Mouse (Mus musculus): ENCODE data around the gene Prim1. TPM values are rescaled to one million over a fixed set of nuclear protein-coding genes. Genes with fewer than 3 reads are reported as not detected.
"Not testable (repeated sequence)": the region's sequence is repeated elsewhere in the genome, so short reads cannot be mapped to it uniquely, and the experiment has no call there.

The Prim1 gene
- polyA plus RNA-seq, 1 experiment from 2014 or later = 109 TPM

DNA sequence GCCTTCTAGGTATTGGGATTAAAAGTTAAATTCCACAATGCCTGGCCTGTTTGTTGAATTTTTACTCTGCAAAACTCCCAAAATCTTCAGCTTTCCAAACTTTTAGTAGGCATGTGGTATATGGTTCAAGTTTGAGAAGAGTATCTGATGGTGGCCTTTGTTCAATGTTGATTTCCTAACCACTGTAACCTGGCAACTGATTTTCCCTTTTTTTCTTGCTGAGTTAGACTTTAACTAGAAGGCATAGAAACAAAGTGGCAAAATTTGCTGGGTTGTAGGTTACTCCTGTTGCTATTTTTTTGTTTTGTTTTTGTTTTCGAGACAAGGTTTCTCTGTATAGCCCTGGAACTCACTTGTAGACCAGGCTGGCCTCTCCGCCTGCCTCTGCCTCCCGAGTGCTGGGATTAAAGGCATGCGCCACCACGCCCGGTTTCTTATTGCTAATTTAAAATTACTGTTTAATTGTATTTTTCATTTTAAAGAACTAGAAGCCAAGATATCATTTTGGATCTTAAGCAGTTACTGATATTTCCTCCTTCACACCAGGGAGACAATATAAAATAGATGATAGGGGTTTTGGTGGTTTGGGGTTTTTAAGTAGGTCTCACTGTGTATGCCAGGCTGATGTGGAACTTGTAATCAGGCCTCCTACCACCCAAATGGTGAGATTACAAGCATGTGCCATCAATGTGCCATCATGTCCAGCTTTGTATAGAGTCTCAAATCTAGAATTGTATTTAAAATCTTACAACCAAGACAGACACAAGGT, 47.4 kb downstream of the Prim1 start:
- H3K27me3 ChIP-seq (ENCODE audit: low read depth, poor library complexity, severe bottlenecking) = no peaks in the 10 kb centered on the region
- H3K4me1 ChIP-seq = peaks cover 27% of the 10 kb centered on the region
- no peak for DNase-seq (ENCODE audit: low spot score)
- H3K36me3 ChIP-seq = peaks cover 66% of the 10 kb centered on the region
- H3K4me3 ChIP-seq = no peak overlapping the region
- 98% methylated on average over 6 of the region's 6 CpGs for WGBS
- H3K9me3 ChIP-seq (replicated peaks) = no peaks in the 10 kb centered on the region
- no peak overlapping the region for H3K27ac ChIP-seq

DNA sequence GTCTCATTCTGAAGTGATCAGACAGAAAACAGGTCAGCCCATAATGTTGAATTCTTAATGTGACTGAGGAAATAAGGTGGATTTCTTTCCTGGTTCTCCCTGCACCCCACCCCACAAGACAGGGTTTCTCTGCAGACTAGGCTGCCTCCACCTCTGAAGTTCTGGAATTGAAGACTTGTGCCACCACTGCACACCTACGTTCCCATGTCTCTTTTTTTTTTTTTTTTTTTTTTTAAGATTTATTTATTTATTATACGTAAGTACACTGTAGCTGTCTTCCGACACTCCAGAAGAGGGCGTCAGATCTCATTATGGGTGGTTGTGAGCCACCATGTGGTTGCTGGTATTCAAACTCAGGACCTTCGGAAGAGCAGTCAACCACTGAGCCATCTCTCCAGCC, 51.1 kb downstream of the Prim1 start:
- no peak overlapping the region for H3K27ac ChIP-seq
- no peak for DNase-seq (ENCODE audit: low spot score)
- H3K4me1 ChIP-seq = peaks cover 5% of the 10 kb centered on the region; the same call in 1 of the 2 replicates
- no peak overlapping the region for H3K4me3 ChIP-seq
- no peaks in the 10 kb centered on the region for H3K27me3 ChIP-seq (ENCODE audit: low read depth, poor library complexity, severe bottlenecking)
- H3K9me3 ChIP-seq (replicated peaks) = no peaks in the 10 kb centered on the region
- 89% methylated on average over 5 of the region's 5 CpGs for WGBS
- H3K36me3 ChIP-seq = peaks cover 96% of the 10 kb centered on the region

DNA sequence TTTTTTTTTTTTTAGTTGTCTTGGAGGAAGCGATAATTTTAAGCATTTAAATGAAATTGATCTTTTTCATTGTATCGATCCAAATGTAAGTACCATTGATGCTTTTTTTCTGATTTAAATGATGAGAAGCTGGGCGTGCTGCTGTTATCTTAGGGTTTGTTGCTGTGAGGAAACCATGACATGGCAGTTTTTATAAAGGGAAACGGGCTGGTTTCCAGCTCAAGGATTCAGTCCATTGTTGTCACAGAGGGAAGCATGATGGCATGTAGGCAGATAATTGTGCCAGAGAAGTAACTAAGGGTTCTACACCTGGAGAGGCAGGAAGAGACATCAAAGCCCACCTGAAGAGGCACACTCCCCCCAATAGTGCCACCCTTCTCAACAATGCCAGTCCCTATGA, 54.2 kb downstream of the Prim1 start:
- DNase-seq (ENCODE audit: low spot score) = no peak
- no peak overlapping the region for H3K4me3 ChIP-seq
- peaks cover 96% of the 10 kb centered on the region for H3K36me3 ChIP-seq
- 90% methylated on average over 4 of the region's 4 CpGs for WGBS
- no peaks in the 10 kb centered on the region for H3K9me3 ChIP-seq (replicated peaks)
- H3K27ac ChIP-seq = no peak overlapping the region
- H3K4me1 ChIP-seq = no peaks in the 10 kb centered on the region
- H3K27me3 ChIP-seq (ENCODE audit: low read depth, poor library complexity, severe bottlenecking) = no peaks in the 10 kb centered on the region

DNA sequence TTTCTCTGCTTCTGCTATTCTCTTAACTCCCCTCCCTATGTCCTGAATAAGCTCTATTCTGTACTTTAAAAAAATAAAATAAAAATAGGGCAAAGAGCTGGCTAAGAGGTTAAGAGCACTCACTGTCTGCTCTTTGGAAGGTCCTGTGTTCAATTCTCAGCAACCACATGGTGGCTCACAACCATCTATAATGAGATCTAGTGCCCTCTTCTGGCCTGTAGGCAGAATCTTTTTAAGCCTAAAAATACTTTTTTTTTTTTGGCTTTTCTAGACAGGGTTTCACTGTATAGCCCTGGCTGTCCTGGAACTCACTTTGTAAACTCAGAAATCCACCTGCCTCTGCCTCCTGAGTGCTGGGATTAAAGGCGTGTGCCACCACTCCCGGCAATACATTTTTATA, 55.5 kb downstream of the Prim1 start:
- DNase-seq (ENCODE audit: low spot score); H3K4me1 ChIP-seq; H3K4me3 ChIP-seq; H3K27ac ChIP-seq; H3K27me3 ChIP-seq (ENCODE audit: low read depth, poor library complexity, severe bottlenecking); H3K9me3 ChIP-seq (replicated peaks): not testable (repeated sequence)
- H3K36me3 ChIP-seq = peaks cover 95% of the 10 kb centered on the region
- WGBS = 98% methylated on average over 2 of the region's 2 CpGs

DNA sequence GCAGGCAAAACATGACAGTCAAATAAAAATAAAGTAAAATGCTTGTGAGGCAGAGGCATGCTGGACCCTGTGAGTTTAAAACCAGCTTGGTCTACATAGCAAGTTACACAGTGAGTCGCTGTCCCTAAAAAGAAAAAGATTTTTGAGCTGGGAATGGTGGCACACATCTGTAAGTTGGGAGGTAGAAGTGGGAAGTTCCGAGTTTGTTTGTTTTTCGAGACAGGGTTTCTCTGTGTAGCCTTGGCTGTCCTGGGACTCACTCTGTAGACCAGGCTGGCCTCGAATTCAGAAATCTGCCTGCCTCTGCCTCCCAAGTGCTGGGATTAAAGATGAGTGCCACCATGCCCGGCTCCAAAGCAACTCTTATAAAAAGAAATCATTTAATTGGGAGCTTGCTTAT, 63.3 kb downstream of the Prim1 start:
- not testable (repeated sequence) for H3K9me3 ChIP-seq (replicated peaks); H3K27ac ChIP-seq; H3K4me3 ChIP-seq; H3K27me3 ChIP-seq (ENCODE audit: low read depth, poor library complexity, severe bottlenecking); DNase-seq (ENCODE audit: low spot score)
- H3K4me1 ChIP-seq = peaks cover 11% of the 10 kb centered on the region
- peaks cover 40% of the 10 kb centered on the region for H3K36me3 ChIP-seq
- 80% methylated on average over 5 of the region's 5 CpGs for WGBS

Other genes starting within 250 kb of the Prim1 start
- gene Rdh9, start 238.8 kb upstream of the Prim1 start, polyA plus RNA-seq (2016; fragmentation: Nextera tagmentation; extraction: Ambion mirVana) = 0.06 and 0.13 TPM in 2 replicates
- gene Rdh16, start 214.0 kb upstream of the Prim1 start, polyA plus RNA-seq (2016; fragmentation: Nextera tagmentation; extraction: Ambion mirVana) = not detected in 2 replicates
- not detected in 2 replicates for gene Rdh19, start 165.2 kb upstream of the Prim1 start, polyA plus RNA-seq (2016; fragmentation: Nextera tagmentation; extraction: Ambion mirVana)
- not detected in 2 replicates for gene Rdh16f2, start 148.7 kb upstream of the Prim1 start, polyA plus RNA-seq (2016; fragmentation: Nextera tagmentation; extraction: Ambion mirVana)
- gene Rdh7, start 126.4 kb upstream of the Prim1 start, polyA plus RNA-seq (2016; fragmentation: Nextera tagmentation; extraction: Ambion mirVana) = not detected in 2 replicates
- not detected in 2 replicates for gene Sdr9c7, start 116.7 kb upstream of the Prim1 start, polyA plus RNA-seq (2016; fragmentation: Nextera tagmentation; extraction: Ambion mirVana)
- gene Hsd17b6, start 7.6 kb upstream of the Prim1 start, polyA plus RNA-seq (2016; fragmentation: Nextera tagmentation; extraction: Ambion mirVana) = not detected in 2 replicates
- gene Naca, start 20.4 kb downstream of the Prim1 start, polyA plus RNA-seq (2016; fragmentation: Nextera tagmentation; extraction: Ambion mirVana) = 898 and 1,037 TPM in 2 replicates
- 668 and 708 TPM in 2 replicates for gene Ptges3, start 43.8 kb downstream of the Prim1 start, polyA plus RNA-seq (2016; fragmentation: Nextera tagmentation; extraction: Ambion mirVana)
- 2,336 and 2,543 TPM in 2 replicates for gene Atp5b, start 68.1 kb downstream of the Prim1 start, polyA plus RNA-seq (2016; fragmentation: Nextera tagmentation; extraction: Ambion mirVana)
- gene Baz2a, start 76.4 kb downstream of the Prim1 start, polyA plus RNA-seq (2016; fragmentation: Nextera tagmentation; extraction: Ambion mirVana) = 12.3 and 14.4 TPM in 2 replicates
- gene Rbms2, start 165.1 kb downstream of the Prim1 start, polyA plus RNA-seq (2016; fragmentation: Nextera tagmentation; extraction: Ambion mirVana) = 26.4 and 32.5 TPM in 2 replicates
- 1.7 and 1.9 TPM in 2 replicates for gene Gls2, start 179.3 kb downstream of the Prim1 start, polyA plus RNA-seq (2016; fragmentation: Nextera tagmentation; extraction: Ambion mirVana)
- 33.3 and 34.4 TPM in 2 replicates for gene Spryd4, start 196.6 kb downstream of the Prim1 start, polyA plus RNA-seq (2016; fragmentation: Nextera tagmentation; extraction: Ambion mirVana)
- gene Mip, start 210.7 kb downstream of the Prim1 start, polyA plus RNA-seq (2016; fragmentation: Nextera tagmentation; extraction: Ambion mirVana) = 0.08 and 0.33 TPM in 2 replicates
- gene Timeless, start 216.9 kb downstream of the Prim1 start, polyA plus RNA-seq (2016; fragmentation: Nextera tagmentation; extraction: Ambion mirVana) = 127 and 135 TPM in 2 replicates
- gene Apon, start 238.9 kb downstream of the Prim1 start, polyA plus RNA-seq (2016; fragmentation: Nextera tagmentation; extraction: Ambion mirVana) = 0.87 and 0.90 TPM in 2 replicates

Data from limb, embryonic 10.5 days (tissue).